Mouse (Mus musculus) spleen, adult 2 months (tissue): ENCODE measurements around the gene Spns1.

ENCODE experiments used
- CTCF ChIP-seq: fragments of 200-500 bp; IDR thresholded peaks from 2 replicates; pipeline ENCODE4 v1.5.1; 2011; ENCODE audit warnings: mild to moderate bottlenecking, inconsistent platforms; ENCODE audit not compliant: insufficient read depth, insufficient read length, insufficient replicate concordance; ENCODE audit errors: extremely low read depth
- POLR2A ChIP-seq: fragments of 200-500 bp; IDR thresholded peaks from 2 replicates; pipeline ENCODE4 v1.6.1; 2011; ENCODE audit warnings: low read depth, low read length, inconsistent platforms

GRCm38 (mm10) chr7:126397221-126397620, 20.0 kb upstream of the Spns1 start:
- no peak for TF ChIP-seq POLR2A
- TF ChIP-seq CTCF: no peak
